Mouse (Mus musculus) bone marrow, adult 2 months (tissue): Measurements from ENCODE around the gene Sar1a.

Experiments
- CTCF ChIP-seq: fragments of 200-500 bp; IDR thresholded peaks from 2 replicates; pipeline ENCODE4 v1.5.1; 2011; ENCODE audit warnings: low read length, control low read depth; ENCODE audit not compliant: control insufficient read depth, insufficient read depth
- POLR2A ChIP-seq: fragments of 200-500 bp; IDR thresholded peaks from 2 replicates; pipeline ENCODE4 v1.6.1; 2011; ENCODE audit warnings: low read depth, mild to moderate bottlenecking, control low read depth, low read length, borderline replicate concordance; ENCODE audit not compliant: control insufficient read depth

DNA sequence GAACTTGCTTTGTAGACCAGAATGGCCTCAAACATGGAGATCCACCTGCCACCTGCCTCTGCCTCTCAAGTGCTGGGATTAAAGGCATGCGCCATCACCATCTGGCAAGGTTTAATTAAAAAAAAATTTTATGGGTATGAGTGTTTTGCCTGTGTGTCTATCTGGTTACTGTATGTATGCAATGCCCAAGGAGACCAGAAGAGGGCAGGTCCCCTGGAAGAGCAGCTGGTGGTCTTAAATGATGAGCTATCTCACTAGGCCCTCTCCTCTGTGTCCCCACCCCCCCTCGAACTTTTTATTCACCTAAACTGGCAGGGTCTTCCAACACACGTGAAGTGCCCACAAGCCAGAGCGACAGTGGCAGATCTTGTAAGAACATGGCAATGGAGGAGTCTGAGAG lies 61.8 kb downstream of the Sar1a start:
- no peak for TF ChIP-seq CTCF
- TF ChIP-seq POLR2A: no peak
